Mouse (Mus musculus): ENCODE measurements around the gene Pcdh7. TPM values are rescaled to one million over a fixed set of nuclear protein-coding genes. Genes with fewer than 3 reads are reported as not detected.

Pcdh7 gene
- total and polyA plus RNA-seq, 2 experiments from 2014 or later: 22.4 to 169 TPM

DNA sequence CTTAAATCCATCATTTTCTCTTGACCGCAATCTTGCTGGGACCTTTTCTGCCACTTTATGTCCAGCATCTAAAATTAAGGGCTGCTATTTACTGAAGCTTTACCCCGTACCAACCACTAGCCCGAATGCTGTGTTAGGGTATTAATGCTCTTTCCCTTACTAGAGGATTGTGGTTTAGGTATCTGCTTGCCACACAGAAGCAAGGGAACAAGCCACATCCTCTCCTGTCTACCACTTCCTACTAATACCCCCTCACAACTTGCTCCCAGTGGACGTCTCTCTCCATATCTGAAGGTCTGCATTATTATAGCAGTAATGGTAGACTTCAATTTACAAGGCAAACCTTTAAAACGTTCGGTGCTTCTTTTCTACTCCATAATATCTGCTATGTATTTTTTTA, 18.0 kb downstream of the Pcdh7 start:
- no peak overlapping the region for H3K27ac ChIP-seq (ENCODE audit: low read depth)
- H3K36me3 ChIP-seq (replicated peaks; ENCODE audit: control insufficient read depth, insufficient read depth, low read length): 0 out of 2 replicates have a peak, but pooled peaks cover 1% of the 10 kb centered on the region
- H3K9ac ChIP-seq (replicated peaks; ENCODE audit: low read depth, low read length): no peak overlapping the region
- H3K4me1 ChIP-seq (ENCODE audit: control insufficient read depth, insufficient read depth): 0 out of 2 replicates have a peak, but pooled peaks cover 8% of the 10 kb centered on the region
- H3K9me3 ChIP-seq (replicated peaks; ENCODE audit: control insufficient read depth, low read length): no peaks in the 10 kb centered on the region
- WGBS: 72% methylated on average over 6 of the region's 6 CpGs
- H3K27me3 ChIP-seq (ENCODE audit: control insufficient read depth, insufficient read depth, low read length): no peaks in the 10 kb centered on the region
- no peak for ATAC-seq (ENCODE audit: insufficient read depth, low read depth)
- no peak for TF ChIP-seq CTCF (IDR thresholded peaks at IDR 0.05; ENCODE audit: low read depth)
- H3K4me2 ChIP-seq (ENCODE audit: low read depth, low read length): no peak overlapping the region
- DNase-seq (ENCODE audit: low spot score): peak; percentile 5
- no peak overlapping the region for H3K4me3 ChIP-seq (ENCODE audit: low read depth, low read length)

DNA sequence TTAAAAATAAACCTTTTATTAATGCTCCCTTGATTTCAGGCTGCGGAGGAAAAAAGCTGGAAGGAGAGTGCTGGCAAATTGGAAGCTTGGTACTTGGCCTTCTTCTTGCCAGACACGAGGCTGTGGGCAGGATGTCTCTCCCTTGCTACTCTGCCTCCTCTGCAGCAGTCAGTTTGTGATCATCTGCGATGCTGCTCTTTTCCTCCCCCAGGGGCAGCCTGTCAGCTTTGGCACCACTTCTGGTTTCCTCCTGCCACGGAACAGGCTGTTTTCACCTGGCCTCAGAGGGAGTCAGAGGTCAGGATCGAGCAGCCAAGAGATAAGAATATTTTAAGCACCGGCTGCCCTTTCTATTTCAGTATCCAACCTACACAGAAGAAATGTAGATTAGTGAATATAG, 25.2 kb downstream of the Pcdh7 start:
- 5% methylated on average over 6 of the region's 6 CpGs for WGBS
- DNase-seq (ENCODE audit: low spot score): peak; percentile 78
- H3K9ac ChIP-seq (replicated peaks; ENCODE audit: low read depth, low read length): no peak overlapping the region
- ATAC-seq (ENCODE audit: insufficient read depth, low read depth): peak; percentile 56
- no peaks in the 10 kb centered on the region for H3K9me3 ChIP-seq (replicated peaks; ENCODE audit: control insufficient read depth, low read length)
- no peaks in the 10 kb centered on the region for H3K36me3 ChIP-seq (replicated peaks; ENCODE audit: control insufficient read depth, insufficient read depth, low read length)
- peak overlapping the region; percentile 90 for H3K27ac ChIP-seq (ENCODE audit: low read depth)
- H3K4me1 ChIP-seq (ENCODE audit: control insufficient read depth, insufficient read depth): peaks cover 18% of the 10 kb centered on the region
- TF ChIP-seq CTCF (IDR thresholded peaks at IDR 0.05; ENCODE audit: low read depth): peak; percentile 21; the same call in 1 of the 2 replicates
- TF ChIP-seq EP300 (IDR thresholded peaks at IDR 0.05; ENCODE audit: low read depth): no peak
- H3K4me2 ChIP-seq (ENCODE audit: low read depth, low read length): peak overlapping the region; percentile 27
- H3K4me3 ChIP-seq (ENCODE audit: low read depth, low read length): no peak overlapping the region
- H3K27me3 ChIP-seq (ENCODE audit: control insufficient read depth, insufficient read depth, low read length): no peaks in the 10 kb centered on the region

DNA sequence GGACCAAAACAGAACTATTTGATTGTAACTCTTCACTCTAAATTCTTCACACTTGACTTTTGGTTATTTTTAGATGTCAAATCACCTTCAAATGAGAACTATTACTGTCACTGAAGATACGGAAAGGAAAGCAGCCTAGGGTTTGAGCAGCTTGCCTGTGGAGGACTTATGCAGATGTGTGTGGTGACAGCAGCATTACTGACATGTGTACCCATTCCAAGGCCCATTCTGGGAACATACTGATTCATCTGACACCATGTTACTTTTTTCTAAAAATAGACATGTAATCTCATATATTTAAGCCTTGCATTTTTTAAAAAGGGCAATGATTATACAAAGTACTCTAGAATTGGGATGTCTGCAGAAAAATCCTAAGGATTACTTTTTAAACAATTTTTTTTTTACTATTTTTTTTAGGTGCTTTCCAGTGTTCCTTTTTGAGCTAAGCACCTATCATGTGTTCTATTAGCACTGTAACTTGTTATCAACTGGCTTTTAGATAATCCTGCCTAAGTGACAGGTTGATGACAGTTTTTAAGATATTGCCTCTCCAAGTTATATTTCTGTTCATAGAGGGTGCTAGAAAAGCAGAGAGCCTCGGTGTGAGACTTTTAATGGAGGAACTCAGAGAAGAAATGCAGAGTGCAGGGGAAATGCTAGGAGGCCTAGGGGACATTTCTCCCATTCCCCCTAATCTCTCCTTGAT, 26.3 kb downstream of the Pcdh7 start:
- no peak overlapping the region for H3K9ac ChIP-seq (replicated peaks; ENCODE audit: low read depth, low read length)
- WGBS: 19% methylated on average over 2 of the region's 2 CpGs
- H3K36me3 ChIP-seq (replicated peaks; ENCODE audit: control insufficient read depth, insufficient read depth, low read length): no peaks in the 10 kb centered on the region
- no peak overlapping the region for H3K4me3 ChIP-seq (ENCODE audit: low read depth, low read length)
- ATAC-seq (ENCODE audit: insufficient read depth, low read depth): peak; percentile 95
- H3K27me3 ChIP-seq (ENCODE audit: control insufficient read depth, insufficient read depth, low read length): no peaks in the 10 kb centered on the region
- H3K27ac ChIP-seq (ENCODE audit: low read depth): peak overlapping the region; percentile 90
- H3K4me1 ChIP-seq (ENCODE audit: control insufficient read depth, insufficient read depth): peaks cover 18% of the 10 kb centered on the region
- peak; percentile 89 for DNase-seq (ENCODE audit: low spot score)
- H3K4me2 ChIP-seq (ENCODE audit: low read depth, low read length): peak overlapping the region; percentile 40; the same call in 1 of the 2 replicates
- no peaks in the 10 kb centered on the region for H3K9me3 ChIP-seq (replicated peaks; ENCODE audit: control insufficient read depth, low read length)
- TF ChIP-seq CTCF (IDR thresholded peaks at IDR 0.05; ENCODE audit: low read depth): no peak
- TF ChIP-seq EP300 (IDR thresholded peaks at IDR 0.05; ENCODE audit: low read depth): peak; percentile 74

DNA sequence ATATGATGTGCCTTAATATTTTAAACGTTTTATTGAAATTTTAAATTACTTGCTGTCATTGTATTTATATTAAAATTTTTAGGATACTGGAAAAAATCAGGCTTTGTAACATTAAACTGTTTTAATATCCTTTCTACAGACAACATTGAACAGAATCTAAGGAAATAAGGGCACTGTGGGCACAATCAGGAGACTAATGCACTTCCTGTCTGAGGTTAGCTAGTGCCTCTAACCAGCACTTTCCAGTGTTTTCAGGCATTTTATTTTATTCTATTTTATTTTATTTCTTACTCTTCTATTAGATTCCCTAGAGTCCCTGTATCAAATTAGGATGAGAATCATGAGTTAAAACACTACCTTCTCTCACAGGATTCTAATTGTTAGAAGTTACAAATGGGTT, 28.1 kb downstream of the Pcdh7 start:
- Histone ChIP-seq H3K36me3 (replicated peaks; ENCODE audit: control insufficient read depth, insufficient read depth, low read length) (no peaks in the 10 kb centered on the region), H3K4me1 (ENCODE audit: control insufficient read depth, insufficient read depth) (peaks cover 18% of the 10 kb centered on the region), H3K9ac (replicated peaks; ENCODE audit: low read depth, low read length) (no peak overlapping the region), H3K9me3 (replicated peaks; ENCODE audit: control insufficient read depth, low read length) (no peaks in the 10 kb centered on the region), H3K27ac (ENCODE audit: low read depth) (no peak overlapping the region), H3K27me3 (ENCODE audit: control insufficient read depth, insufficient read depth, low read length) (no peaks in the 10 kb centered on the region), H3K4me3 (ENCODE audit: low read depth, low read length) (no peak overlapping the region), H3K4me2 (ENCODE audit: low read depth, low read length) (no peak overlapping the region)
- 60% methylated on average over 1 of the region's 1 CpGs for WGBS
- no peak for DNase-seq (ENCODE audit: low spot score)
- no peak for TF ChIP-seq EP300 (IDR thresholded peaks at IDR 0.05; ENCODE audit: low read depth)
- no peak for ATAC-seq (ENCODE audit: insufficient read depth, low read depth)

DNA sequence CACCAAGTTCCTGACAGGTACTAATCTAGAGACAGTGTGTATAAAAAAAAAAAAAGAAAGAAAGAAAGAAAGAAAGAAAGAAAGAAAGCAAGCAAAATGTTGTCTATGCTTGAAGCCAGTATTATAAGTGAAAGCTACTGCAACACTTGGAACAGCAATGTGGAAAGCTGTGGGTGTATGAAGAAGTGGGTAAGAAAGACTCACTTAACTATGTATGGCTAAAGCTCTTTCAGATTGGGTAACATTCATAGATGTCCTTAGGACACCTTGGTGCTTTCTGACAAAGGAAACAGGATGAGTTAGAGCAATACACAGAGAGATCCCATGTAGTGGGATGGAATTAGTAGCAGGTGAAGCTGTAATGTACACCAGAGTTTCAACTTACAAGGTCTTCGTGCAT, 32.6 kb downstream of the Pcdh7 start:
- no peak for DNase-seq (ENCODE audit: low spot score)
- Histone ChIP-seq H3K9ac (replicated peaks; ENCODE audit: low read depth, low read length) (no peak overlapping the region), H3K4me1 (ENCODE audit: control insufficient read depth, insufficient read depth) (peaks cover 5% of the 10 kb centered on the region; the same call in 1 of the 2 replicates), H3K27ac (ENCODE audit: low read depth) (no peak overlapping the region), H3K27me3 (ENCODE audit: control insufficient read depth, insufficient read depth, low read length) (no peaks in the 10 kb centered on the region), H3K9me3 (replicated peaks; ENCODE audit: control insufficient read depth, low read length) (no peaks in the 10 kb centered on the region), H3K36me3 (replicated peaks; ENCODE audit: control insufficient read depth, insufficient read depth, low read length) (no peaks in the 10 kb centered on the region), H3K4me3 (ENCODE audit: low read depth, low read length) (no peak overlapping the region), H3K4me2 (ENCODE audit: low read depth, low read length) (no peak overlapping the region)
- WGBS: 97% methylated on average over 1 of the region's 1 CpGs
- no peak for TF ChIP-seq EP300 (IDR thresholded peaks at IDR 0.05; ENCODE audit: low read depth)
- no peak for TF ChIP-seq CTCF (IDR thresholded peaks at IDR 0.05; ENCODE audit: low read depth)
- ATAC-seq (ENCODE audit: insufficient read depth, low read depth): no peak

DNA sequence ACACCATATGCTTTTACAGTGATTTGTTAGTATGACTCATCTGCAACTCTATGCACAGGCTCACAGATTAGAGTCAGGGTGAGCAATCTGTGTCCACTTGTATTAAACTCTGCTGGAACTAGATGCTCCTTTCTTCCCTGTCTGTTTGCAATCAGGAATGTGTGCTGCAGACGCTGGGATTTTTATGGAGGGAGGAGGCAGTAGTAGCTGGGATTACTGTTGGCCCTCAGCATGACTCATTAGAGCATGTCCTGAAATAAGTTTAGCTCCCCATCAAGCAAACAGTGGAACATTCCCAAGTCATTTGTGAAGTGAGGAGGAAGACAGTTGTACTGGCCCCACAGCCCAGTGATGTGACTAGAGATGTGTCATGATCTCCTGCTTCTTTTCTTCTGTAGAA, 38.0 kb downstream of the Pcdh7 start:
- 5% methylated on average over 1 of the region's 1 CpGs for WGBS
- TF ChIP-seq CTCF (IDR thresholded peaks at IDR 0.05; ENCODE audit: low read depth): no peak
- no peak for TF ChIP-seq EP300 (IDR thresholded peaks at IDR 0.05; ENCODE audit: low read depth)
- Histone ChIP-seq H3K9ac (replicated peaks; ENCODE audit: low read depth, low read length) (no peak overlapping the region), H3K36me3 (replicated peaks; ENCODE audit: control insufficient read depth, insufficient read depth, low read length) (no peaks in the 10 kb centered on the region), H3K4me3 (ENCODE audit: low read depth, low read length) (no peak overlapping the region), H3K27me3 (ENCODE audit: control insufficient read depth, insufficient read depth, low read length) (no peaks in the 10 kb centered on the region), H3K4me1 (ENCODE audit: control insufficient read depth, insufficient read depth) (peaks cover 38% of the 10 kb centered on the region), H3K4me2 (ENCODE audit: low read depth, low read length) (no peak overlapping the region), H3K27ac (ENCODE audit: low read depth) (peak overlapping the region; percentile 47; the same call in 1 of the 2 replicates), H3K9me3 (replicated peaks; ENCODE audit: control insufficient read depth, low read length) (no peaks in the 10 kb centered on the region)
- ATAC-seq (ENCODE audit: insufficient read depth, low read depth) (peak; percentile 64; the same call in 1 of the 2 replicates), DNase-seq (ENCODE audit: low spot score) (peak; percentile 65)

All from heart, postnatal 0 days (tissue).